Mouse (Mus musculus): Measurements from ENCODE around the gene Klf7.

Klf7 gene

GRCm38 (mm10) chr1:64060699-64061454 lies 61.2 kb downstream of the Klf7 start:
- no peak for DNase-seq

- no peak for DNase-seq
Observed at GRCm38 (mm10) chr1:64060116-64060515, 62.0 kb downstream of the Klf7 start.

GRCm38 (mm10) chr1:64056541-64056940 lies 65.5 kb downstream of the Klf7 start:
- no peak for DNase-seq

- peak; percentile 49 for DNase-seq
Observed at GRCm38 (mm10) chr1:64055978-64056377, 66.1 kb downstream of the Klf7 start.

GRCm38 (mm10) chr1:64055210-64055609 lies 66.9 kb downstream of the Klf7 start:
- DNase-seq: no peak

- DNase-seq: no peak
Observed at GRCm38 (mm10) chr1:64052069-64052750, 69.9 kb downstream of the Klf7 start.

- no peak for DNase-seq
Observed at GRCm38 (mm10) chr1:64048567-64048966, 73.5 kb downstream of the Klf7 start.

GRCm38 (mm10) chr1:64046802-64047156 lies 75.3 kb downstream of the Klf7 start:
- no peak for DNase-seq

GRCm38 (mm10) chr1:64046087-64046801 lies 75.8 kb downstream of the Klf7 start:
- DNase-seq: no peak

- DNase-seq: no peak
Observed at GRCm38 (mm10) chr1:64044577-64044976, 77.5 kb downstream of the Klf7 start.

- DNase-seq: no peak
Observed at GRCm38 (mm10) chr1:64040831-64041383, 81.2 kb downstream of the Klf7 start.

- no peak for DNase-seq
Observed at GRCm38 (mm10) chr1:64040061-64040686, 81.9 kb downstream of the Klf7 start.

- DNase-seq: no peak
Observed at GRCm38 (mm10) chr1:64038343-64038742, 83.7 kb downstream of the Klf7 start.

- DNase-seq: no peak
Observed at GRCm38 (mm10) chr1:64037800-64038199, 84.3 kb downstream of the Klf7 start.

- no peak for DNase-seq
Observed at GRCm38 (mm10) chr1:64036881-64037452, 85.1 kb downstream of the Klf7 start.

- no peak for DNase-seq
Observed at GRCm38 (mm10) chr1:64035804-64036203, 86.3 kb downstream of the Klf7 start.

- no peak for DNase-seq
Observed at GRCm38 (mm10) chr1:64035087-64035791, 86.8 kb downstream of the Klf7 start.

- no peak for DNase-seq
Observed at GRCm38 (mm10) chr1:64032502-64033231, 89.4 kb downstream of the Klf7 start.

GRCm38 (mm10) chr1:64021986-64022385 lies 100.1 kb downstream of the Klf7 start:
- no peak for DNase-seq

GRCm38 (mm10) chr1:64020672-64021635 lies 101.1 kb downstream of the Klf7 start:
- DNase-seq: no peak
